In genomic region chr11:96035133-96035532, GRCm38 (mm10) we compare ENCODE assay signal across 9 mouse cellular contexts. TPM values are rescaled to one million over a fixed set of nuclear protein-coding genes. Genes with fewer than 3 reads are reported as not detected.
A peak's percentile ranks its signal among the peaks of the same experiment; 100 is the strongest.
DNase-seq lines count a peak whose midpoint lies in the region; ATAC-seq and TF ChIP-seq lines count a peak whose summit lies in the region.
"Had no signal": no experiment of that assay in that cellular context is flagged by ENCODE, and none has a peak within 500 bp of the region (broad histone marks: within the 10 kb centered on the region; RNA-seq: fewer than 3 reads in every experiment).

No protein-coding gene starts in this region.

- peak overlapping the region; percentile 39; the same call in 1 of the 2 replicates for H3K27ac ChIP-seq in heart, embryonic 12.5 days (ENCODE audit: poor library complexity, severe bottlenecking)
- H3K27ac ChIP-seq in ES-Bruce4 (ENCODE audit: insufficient read depth, low read length), result no peak overlapping the region
- no peak overlapping the region for H3K27ac ChIP-seq in embryonic fibroblast, embryonic 13.5 days (ENCODE audit: insufficient read depth, low read length)
- no peak overlapping the region for H3K27ac ChIP-seq in limb, embryonic 12.5 days

- no peak for TF ChIP-seq EP300 in ES-Bruce4 (IDR thresholded peaks at IDR 0.05; ENCODE audit: insufficient read depth, low read depth, low read length)

- no peak for TF ChIP-seq CTCF in ES-Bruce4 (IDR thresholded peaks at IDR 0.05; ENCODE audit: low read depth, low read length)
- TF ChIP-seq CTCF in embryonic fibroblast, embryonic 13.5 days (IDR thresholded peaks at IDR 0.05; ENCODE audit: borderline replicate concordance, insufficient read depth, low read length), result no peak

- peaks cover 15% of the 10 kb centered on the region for H3K4me1 ChIP-seq in heart, embryonic 12.5 days (replicated peaks)
- H3K4me1 ChIP-seq in ES-Bruce4 (ENCODE audit: control insufficient read depth, insufficient read depth, low read length), result no peaks in the 10 kb centered on the region
- peaks cover 3% of the 10 kb centered on the region; the same call in 1 of the 2 replicates for H3K4me1 ChIP-seq in embryonic fibroblast, embryonic 13.5 days (ENCODE audit: control insufficient read depth, insufficient read depth, low read length)
- H3K4me1 ChIP-seq in limb, embryonic 12.5 days (replicated peaks), result peaks cover 7% of the 10 kb centered on the region

- peaks cover 27% of the 10 kb centered on the region for H3K36me3 ChIP-seq in heart, embryonic 12.5 days
- peaks cover 6% of the 10 kb centered on the region; the same call in 1 of the 2 replicates for H3K36me3 ChIP-seq in ES-Bruce4 (ENCODE audit: control insufficient read depth, insufficient read depth, low read length, poor library complexity, severe bottlenecking)
- H3K36me3 ChIP-seq in limb, embryonic 12.5 days, result peaks cover 11% of the 10 kb centered on the region; the same call in 1 of the 2 replicates

- H3K4me2 ChIP-seq in heart, embryonic 12.5 days, result peak overlapping the region; percentile 86
- peak overlapping the region; percentile 90 for H3K4me2 ChIP-seq in limb, embryonic 12.5 days

- H3K27me3 ChIP-seq in heart, embryonic 12.5 days (replicated peaks), result no peaks in the 10 kb centered on the region
- no peaks in the 10 kb centered on the region for H3K27me3 ChIP-seq in ES-Bruce4 (ENCODE audit: control insufficient read depth, insufficient read depth, low read length, poor library complexity, severe bottlenecking)
- no peaks in the 10 kb centered on the region; the same call in 1 of the 2 replicates for H3K27me3 ChIP-seq in limb, embryonic 12.5 days

- TF ChIP-seq POLR2A in ES-Bruce4 (IDR thresholded peaks at IDR 0.05; ENCODE audit: insufficient read depth, low read length), result no peak
- no peak for TF ChIP-seq POLR2A in embryonic fibroblast, embryonic 13.5 days (IDR thresholded peaks at IDR 0.05; ENCODE audit: low read depth, low read length)

- H3K4me3 ChIP-seq in heart, embryonic 12.5 days, result peak overlapping the region; percentile 82
- H3K4me3 ChIP-seq in ES-Bruce4 (ENCODE audit: low read depth, low read length), result peak overlapping the region; percentile 100
- H3K4me3 ChIP-seq in embryonic fibroblast, embryonic 13.5 days (ENCODE audit: insufficient read depth, low read length), result peak overlapping the region; percentile 88
- H3K4me3 ChIP-seq in limb, embryonic 12.5 days (replicated peaks), result peak overlapping the region; percentile 81

- peak overlapping the region; percentile 79 for H3K9ac ChIP-seq in heart, embryonic 12.5 days
- peak overlapping the region; percentile 85 for H3K9ac ChIP-seq in ES-Bruce4 (ENCODE audit: low read depth, poor library complexity, severe bottlenecking)
- H3K9ac ChIP-seq in limb, embryonic 12.5 days (replicated peaks), result peak overlapping the region; percentile 70

- no peak for ATAC-seq in heart, embryonic 12.5 days (ENCODE audit: insufficient number of reproducible peaks, low FRiP score)
- no peak for ATAC-seq in limb, embryonic 12.5 days (ENCODE audit: insufficient number of reproducible peaks, insufficient read depth, low FRiP score, low TSS enrichment, low read depth)
- ATAC-seq in granulocyte monocyte progenitor cell, adult 5-6 weeks (replicated peaks; ENCODE audit: poor library complexity, severe bottlenecking), result no peak

- WGBS in heart, embryonic 12.5 days, result 6% methylated on average over 6 of the region's 6 CpGs
- WGBS in limb, embryonic 12.5 days, result 10% methylated on average over 6 of the region's 6 CpGs

- H3K9me3 ChIP-seq in heart, embryonic 12.5 days (replicated peaks), result no peaks in the 10 kb centered on the region
- H3K9me3 ChIP-seq in ES-Bruce4 (replicated peaks; ENCODE audit: control insufficient read depth, insufficient read depth, low read length, poor library complexity, severe bottlenecking), result no peaks in the 10 kb centered on the region
- H3K9me3 ChIP-seq in limb, embryonic 12.5 days, result no peaks in the 10 kb centered on the region

- DNase-seq in heart, adult 9 months (ENCODE audit: low spot score in 2 of 2), result no peak
- DNase-seq in skeletal muscle tissue, adult 2 months (ENCODE audit: low read depth, low spot score), result peak; percentile 13
- no peak for DNase-seq in layer of hippocampus, postnatal 36 days

RNA-seq across cellular contexts. Expression of gene Snf8, which starts 0.4 kb away (rescaled TPM):
- polyA plus RNA-seq in heart, embryonic 12.5 days (2016; fragmentation: Nextera tagmentation; extraction: Ambion mirVana), result 76.0 and 78.9 TPM in 2 replicates
- polyA plus RNA-seq in ES-Bruce4 (2011; ENCODE audit: insufficient read depth, insufficient read length, low read depth, missing spikeins), result 56.1 and 62.1 TPM in 2 replicates
- 68.4 and 71.9 TPM in 2 replicates for polyA plus RNA-seq in embryonic fibroblast, embryonic 13.5 days (2011; ENCODE audit: insufficient read length, low read depth, missing spikeins)
- 89.8 and 103 TPM in 2 replicates for polyA plus RNA-seq in limb, embryonic 12.5 days (2016; fragmentation: Nextera tagmentation; extraction: Ambion mirVana)
- total RNA-seq in layer of hippocampus, postnatal 36 days (2021), result 100 to 1,000 TPM; 101 to 107 TPM
- 88.7 and 94.9 TPM in 2 replicates for total RNA-seq in granulocyte monocyte progenitor cell, adult 5-6 weeks (2014; fragmentation: Nextera tagmentation)
- 37.0 and 44.1 TPM in 2 replicates for total RNA-seq in granulocyte monocyte progenitor cell, adult 5-6 weeks (2017)

RNA-seq across cellular contexts. Expression of gene Gip, which starts 10.8 kb away (rescaled TPM):
- not detected in 2 replicates for polyA plus RNA-seq in heart, embryonic 12.5 days (2016; fragmentation: Nextera tagmentation; extraction: Ambion mirVana)
- polyA plus RNA-seq in ES-Bruce4 (2011; ENCODE audit: insufficient read depth, insufficient read length, low read depth, missing spikeins), result not detected in 2 replicates
- not detected in 2 replicates for polyA plus RNA-seq in embryonic fibroblast, embryonic 13.5 days (2011; ENCODE audit: insufficient read length, low read depth, missing spikeins)
- not detected in 2 replicates for polyA plus RNA-seq in limb, embryonic 12.5 days (2016; fragmentation: Nextera tagmentation; extraction: Ambion mirVana)
- total RNA-seq in layer of hippocampus, postnatal 36 days (2021), result not detected
- total RNA-seq in granulocyte monocyte progenitor cell, adult 5-6 weeks (2014; fragmentation: Nextera tagmentation), result not detected in 2 replicates
- not detected in 2 replicates for total RNA-seq in granulocyte monocyte progenitor cell, adult 5-6 weeks (2017)
- total RNA-seq: layer of hippocampus, postnatal 14 days had no signal

RNA-seq across cellular contexts. Expression of gene Igf2bp1, which starts 29.4 kb away (rescaled TPM):
- 63.2 and 66.9 TPM in 2 replicates for polyA plus RNA-seq in heart, embryonic 12.5 days (2016; fragmentation: Nextera tagmentation; extraction: Ambion mirVana)
- polyA plus RNA-seq in ES-Bruce4 (2011; ENCODE audit: insufficient read depth, insufficient read length, low read depth, missing spikeins), result 379 and 392 TPM in 2 replicates
- 37.9 and 39.8 TPM in 2 replicates for polyA plus RNA-seq in embryonic fibroblast, embryonic 13.5 days (2011; ENCODE audit: insufficient read length, low read depth, missing spikeins)
- 110 and 122 TPM in 2 replicates for polyA plus RNA-seq in limb, embryonic 12.5 days (2016; fragmentation: Nextera tagmentation; extraction: Ambion mirVana)
- not detected for total RNA-seq in layer of hippocampus, postnatal 36 days (2021)
- total RNA-seq in granulocyte monocyte progenitor cell, adult 5-6 weeks (2014; fragmentation: Nextera tagmentation), result not detected in 2 replicates
- under 0.01 TPM in 1 of 2 replicates, not detected in the other for total RNA-seq in granulocyte monocyte progenitor cell, adult 5-6 weeks (2017)

RNA-seq across cellular contexts. Expression of gene Ube2z, which starts 30.1 kb away (rescaled TPM):
- 42.5 and 43.5 TPM in 2 replicates for polyA plus RNA-seq in heart, embryonic 12.5 days (2016; fragmentation: Nextera tagmentation; extraction: Ambion mirVana)
- 85.7 and 86.6 TPM in 2 replicates for polyA plus RNA-seq in ES-Bruce4 (2011; ENCODE audit: insufficient read depth, insufficient read length, low read depth, missing spikeins)
- polyA plus RNA-seq in embryonic fibroblast, embryonic 13.5 days (2011; ENCODE audit: insufficient read length, low read depth, missing spikeins), result 79.3 and 80.1 TPM in 2 replicates
- 46.0 and 50.9 TPM in 2 replicates for polyA plus RNA-seq in limb, embryonic 12.5 days (2016; fragmentation: Nextera tagmentation; extraction: Ambion mirVana)
- total RNA-seq in layer of hippocampus, postnatal 36 days (2021), result 10 to 100 TPM; 53.8 to 54.6 TPM
- total RNA-seq in granulocyte monocyte progenitor cell, adult 5-6 weeks (2014; fragmentation: Nextera tagmentation), result 29.1 and 34.1 TPM in 2 replicates
- 17.2 and 20.8 TPM in 2 replicates for total RNA-seq in granulocyte monocyte progenitor cell, adult 5-6 weeks (2017)

RNA-seq across cellular contexts. Expression of gene Atp5g1, which starts 40.3 kb away (rescaled TPM):
- polyA plus RNA-seq in heart, embryonic 12.5 days (2016; fragmentation: Nextera tagmentation; extraction: Ambion mirVana), result 1,401 and 1,405 TPM in 2 replicates
- polyA plus RNA-seq in ES-Bruce4 (2011; ENCODE audit: insufficient read depth, insufficient read length, low read depth, missing spikeins), result 184 and 191 TPM in 2 replicates
- polyA plus RNA-seq in embryonic fibroblast, embryonic 13.5 days (2011; ENCODE audit: insufficient read length, low read depth, missing spikeins), result 206 and 212 TPM in 2 replicates
- polyA plus RNA-seq in limb, embryonic 12.5 days (2016; fragmentation: Nextera tagmentation; extraction: Ambion mirVana), result 492 and 507 TPM in 2 replicates
- total RNA-seq in layer of hippocampus, postnatal 36 days (2021), result 100 to 1,000 TPM; 385 to 449 TPM
- 618 and 720 TPM in 2 replicates for total RNA-seq in granulocyte monocyte progenitor cell, adult 5-6 weeks (2014; fragmentation: Nextera tagmentation)
- total RNA-seq in granulocyte monocyte progenitor cell, adult 5-6 weeks (2017), result 72.3 and 102 TPM in 2 replicates
